Mouse (Mus musculus) liver, adult 2 months (tissue): ENCODE measurements around the gene Gsc2. TPM values are rescaled to one million over a fixed set of nuclear protein-coding genes. Genes with fewer than 3 reads are reported as not detected.
A peak's percentile ranks its signal among the peaks of the same experiment; 100 is the strongest.

ENCODE experiments used
- DNase-seq: peaks from one replicate; pipeline ENCODE4 v3.0.0-alpha.2; 2011; ENCODE audit warnings: low read depth, low spot score; ENCODE audit errors: extremely low read depth
- H3K27ac ChIP-seq: fragments of 200-500 bp; replicated peaks from 2 replicates; pipeline ENCODE4 v1.5.1; 2012; ENCODE audit warnings: low read depth, mild to moderate bottlenecking, control low read depth, inconsistent platforms, low read length; ENCODE audit not compliant: insufficient read depth
- H3K27me3 ChIP-seq: fragments of 200-500 bp; 2 replicates; pipeline ENCODE4 v1.6.1; 2012; ENCODE audit warnings: mild to moderate bottlenecking, moderate library complexity, low read length, inconsistent platforms; ENCODE audit not compliant: control insufficient read depth, insufficient read depth
- H3K36me3 ChIP-seq: fragments of 200-500 bp; 2 replicates; pipeline ENCODE4 v1.6.1; 2012; ENCODE audit warnings: low read length, inconsistent platforms; ENCODE audit not compliant: control insufficient read depth, insufficient read depth
- H3K4me1 ChIP-seq: fragments of 200-500 bp; 2 replicates; pipeline ENCODE4 v1.6.1; 2011; ENCODE audit warnings: low read length; ENCODE audit not compliant: control insufficient read depth, insufficient read depth
- H3K4me3 ChIP-seq: fragments of 200-500 bp; 2 replicates; pipeline ENCODE4 v1.5.1; 2011; ENCODE audit warnings: low read depth, mild to moderate bottlenecking, control low read depth, low read length, moderate library complexity; ENCODE audit not compliant: insufficient read depth
- H3K79me2 ChIP-seq: fragments of 200-500 bp; 2 replicates; pipeline ENCODE4 v1.6.1; 2012; ENCODE audit warnings: inconsistent platforms, mild to moderate bottlenecking, low read length, moderate library complexity; ENCODE audit not compliant: control insufficient read depth, insufficient read depth
- H3K9ac ChIP-seq: fragments of 200-500 bp; 2 replicates; pipeline ENCODE4 v1.6.1; 2012; ENCODE audit warnings: low read depth, mild to moderate bottlenecking, control low read depth, inconsistent platforms, low read length
- CTCF ChIP-seq: fragments of 200-500 bp; IDR thresholded peaks from 2 replicates; pipeline ENCODE4 v1.5.1; 2011; ENCODE audit warnings: low read depth, low read length, control low read depth
- POLR2A ChIP-seq: fragments of 200-500 bp; IDR thresholded peaks from 2 replicates; pipeline ENCODE4 v1.6.1; 2011; ENCODE audit warnings: low read length, control low read depth; ENCODE audit not compliant: insufficient read depth; ENCODE audit errors: extremely low read depth
- WGBS: fragments of 180-500 bp; shearing (Covaris S2); methylation state at CpG from one replicate; pipeline ENCODE4 v1.1.7; 2018; 5-methylcytosine and 5-hydroxymethylcytosine counted together
- polyA plus RNA-seq: library from polyadenylated mRNA; depleted of rRNA; stranded (reverse); fragments of >200 nt; gene quantifications from 2 replicates; pipeline ENCODE4 v1.2.3, GENCODE M21; 2012
- total RNA-seq: library from RNA; depleted of rRNA; stranded (reverse); fragments of >200 nt; gene quantifications from 2 replicates; pipeline ENCODE4 v1.2.3, GENCODE M21; 2014

Gsc2 gene
- total and polyA plus RNA-seq, 2 experiments = not detected

DNA sequence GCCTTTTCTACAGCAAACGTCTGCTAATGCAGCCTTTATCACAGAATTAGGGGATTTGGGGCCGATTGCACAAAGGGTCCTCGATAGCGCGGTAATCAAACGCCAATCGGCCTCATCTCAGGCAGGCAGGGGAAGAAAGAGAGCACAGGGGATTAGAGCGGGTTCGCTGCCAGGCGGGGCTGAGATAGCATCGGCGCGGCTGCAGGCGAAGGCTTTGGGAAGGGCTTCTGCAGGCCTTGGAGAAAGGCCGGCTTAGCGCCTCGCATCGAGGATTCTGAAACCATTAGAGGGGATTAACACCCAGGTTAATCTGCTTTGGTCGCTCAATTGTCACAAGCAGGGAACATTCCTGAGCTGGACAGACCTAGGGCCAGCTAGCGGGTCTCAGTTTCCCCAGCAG, 5.7 kb upstream of the Gsc2 start:
- H3K9ac ChIP-seq = no peak overlapping the region
- no peak overlapping the region for H3K4me3 ChIP-seq
- no peak overlapping the region for H3K27ac ChIP-seq
- DNase-seq = no peak
- H3K36me3 ChIP-seq = peaks cover 2% of the 10 kb centered on the region; the same call in 1 of the 2 replicates
- H3K79me2 ChIP-seq = no peaks in the 10 kb centered on the region
- H3K4me1 ChIP-seq = peaks cover 12% of the 10 kb centered on the region
- TF ChIP-seq POLR2A (no peak), CTCF (no peak)
- no peaks in the 10 kb centered on the region for H3K27me3 ChIP-seq
- WGBS = 41% methylated on average over 20 of the region's 20 CpGs

DNA sequence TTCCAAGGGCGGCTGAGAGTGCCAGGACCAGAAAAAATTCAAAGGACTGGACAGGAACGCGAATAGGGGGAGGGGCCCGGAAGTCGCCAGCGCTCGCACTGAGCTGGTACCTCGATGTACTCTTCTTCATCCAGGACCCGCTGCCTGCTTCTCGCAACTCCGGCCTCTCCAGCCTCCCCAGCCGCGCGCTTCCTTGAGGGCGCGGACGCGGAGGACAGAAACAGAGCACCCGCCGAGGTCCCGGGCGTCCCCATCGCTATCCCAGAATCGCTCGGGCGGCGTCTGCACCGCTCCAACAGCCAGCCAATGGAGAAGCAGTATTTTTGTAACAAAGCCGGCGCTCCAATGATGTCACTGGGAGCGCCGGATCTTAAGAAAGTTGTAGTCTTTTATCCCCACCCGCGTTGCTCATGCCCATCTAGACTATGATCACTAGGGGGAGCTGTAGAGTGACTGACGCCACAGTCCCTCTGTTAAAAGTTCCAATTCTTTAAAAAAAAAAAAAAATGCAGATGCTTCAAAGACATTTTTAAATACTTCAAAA, 3.7 kb downstream of the Gsc2 start, which contains the start of gene Ess2:
TSS of gene Ess2 (minus strand) at position 297 of the 544 bp plus-strand sequence.
- DNase-seq = peak; percentile 85
- WGBS = under 1% methylated on average over 35 of the region's 35 CpGs

DNA sequence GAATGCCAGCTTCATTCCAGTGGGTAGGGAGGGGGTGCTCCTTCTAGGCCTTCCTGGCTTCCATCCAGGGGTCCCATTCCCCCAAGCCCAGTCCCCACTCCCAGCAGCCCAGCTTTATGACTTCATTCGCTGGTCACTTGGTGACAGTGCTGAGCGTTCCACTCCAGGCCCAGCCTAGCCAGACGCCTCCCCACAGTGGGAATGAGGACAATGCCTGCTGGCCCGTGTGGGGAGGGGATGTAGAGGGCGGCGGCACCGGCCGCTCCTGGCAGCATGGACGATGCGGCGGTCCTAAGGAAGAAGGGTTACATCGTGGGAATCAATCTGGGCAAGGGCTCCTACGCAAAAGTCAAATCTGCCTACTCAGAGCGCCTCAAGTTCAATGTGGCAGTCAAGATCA, 16.4 kb downstream of the Gsc2 start, which contains the start of the genes Dgcr2 and Tssk2:
TSS of gene Dgcr2 (minus strand) at position 101 of the 400 bp plus-strand sequence.
TSS of gene Tssk2 (plus strand) at position 176 of the 400 bp plus-strand sequence.
- Histone ChIP-seq H3K4me1 (no peaks in the 10 kb centered on the region), H3K27me3 (no peaks in the 10 kb centered on the region), H3K36me3 (peaks cover 11% of the 10 kb centered on the region), H3K79me2 (no peaks in the 10 kb centered on the region), H3K27ac (no peak within 1 kb of the TSS), H3K4me3 (no peak within 1 kb of the TSS), H3K9ac (no peak within 1 kb of the TSS)
- no peak for DNase-seq
- 94% methylated on average over 14 of the region's 14 CpGs for WGBS
- TF ChIP-seq POLR2A (no peak), CTCF (no peak)

More for the DNA sequence above, 3.7 kb downstream of the Gsc2 start, which contains the start of gene Ess2:
- H3K36me3 ChIP-seq = peaks cover 17% of the 10 kb centered on the region
- peaks cover 4% of the 10 kb centered on the region; the same call in 1 of the 2 replicates for H3K79me2 ChIP-seq
- peaks cover 4% of the 10 kb centered on the region; the same call in 1 of the 2 replicates for H3K4me1 ChIP-seq
- H3K27me3 ChIP-seq = peaks cover 11% of the 10 kb centered on the region
- TF ChIP-seq CTCF (peak; percentile 64; the same call in 1 of the 2 replicates), POLR2A (0 out of 2 replicates have a peak, but pooled peaks have one; percentile 38)
- H3K27ac ChIP-seq = peak within 1 kb of the TSS; percentile 76
- H3K4me3 ChIP-seq = peak within 1 kb of the TSS; percentile 97
- peak within 1 kb of the TSS; percentile 85 for H3K9ac ChIP-seq

DNA sequence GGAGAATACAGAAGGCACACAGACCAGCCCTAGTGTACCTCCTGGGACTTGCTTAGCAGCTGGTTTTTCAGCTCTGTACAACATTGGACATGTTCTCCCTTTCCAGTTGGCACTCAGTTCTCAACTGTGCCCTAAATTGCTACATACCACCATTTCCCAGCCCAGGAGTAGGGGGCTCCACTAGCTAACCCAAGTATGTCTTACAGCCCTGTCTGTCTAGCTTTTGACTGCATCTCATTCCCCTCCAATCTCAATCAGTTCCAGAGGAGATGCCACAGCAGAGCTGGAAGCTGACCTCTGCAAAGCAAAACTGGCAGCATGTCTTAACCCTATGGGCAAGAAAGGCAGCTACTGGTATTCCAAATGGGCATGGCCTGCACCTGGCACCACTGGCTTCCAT, 18.8 kb downstream of the Gsc2 start:
- Histone ChIP-seq H3K36me3 (peaks cover under 1% of the 10 kb centered on the region), H3K4me3 (no peak overlapping the region), H3K79me2 (peaks cover 4% of the 10 kb centered on the region; the same call in 1 of the 2 replicates), H3K4me1 (peaks cover 5% of the 10 kb centered on the region), H3K27me3 (no peaks in the 10 kb centered on the region), H3K27ac (no peak overlapping the region), H3K9ac (no peak overlapping the region)
- DNase-seq = no peak
- TF ChIP-seq CTCF (no peak), POLR2A (no peak)

DNA sequence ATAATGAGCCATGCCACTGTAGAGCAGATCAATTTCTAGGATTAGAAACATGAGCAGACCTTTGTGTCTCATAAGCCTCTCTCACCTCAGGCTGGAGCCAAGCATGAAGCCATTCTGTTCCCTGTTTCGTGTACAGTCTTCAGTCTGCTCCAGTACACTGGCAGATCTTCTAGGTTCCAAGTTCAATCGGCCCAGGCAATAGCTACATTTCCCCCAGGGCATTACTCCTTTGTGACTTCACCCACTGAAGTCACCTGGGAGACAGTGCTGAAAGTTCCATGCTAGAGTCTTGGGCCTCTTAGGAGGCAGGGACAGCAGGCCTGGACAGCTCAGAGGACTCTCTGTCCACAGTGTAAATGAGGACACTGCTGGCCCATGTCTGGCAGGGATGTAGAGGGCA, 20.9 kb downstream of the Gsc2 start, which contains the start of gene Tssk1:
TSS of gene Tssk1 (plus strand) at position 301 of the 400 bp plus-strand sequence.
- Histone ChIP-seq H3K27ac (no peak within 1 kb of the TSS), H3K9ac (no peak within 1 kb of the TSS), H3K79me2 (peaks cover 19% of the 10 kb centered on the region; the same call in 1 of the 2 replicates), H3K36me3 (no peaks in the 10 kb centered on the region), H3K27me3 (no peaks in the 10 kb centered on the region), H3K4me1 (peaks cover 13% of the 10 kb centered on the region), H3K4me3 (no peak within 1 kb of the TSS)
- no peak for DNase-seq
- WGBS = 41% methylated on average over 2 of the region's 2 CpGs
- TF ChIP-seq POLR2A = no peak
- no peak for TF ChIP-seq CTCF

DNA sequence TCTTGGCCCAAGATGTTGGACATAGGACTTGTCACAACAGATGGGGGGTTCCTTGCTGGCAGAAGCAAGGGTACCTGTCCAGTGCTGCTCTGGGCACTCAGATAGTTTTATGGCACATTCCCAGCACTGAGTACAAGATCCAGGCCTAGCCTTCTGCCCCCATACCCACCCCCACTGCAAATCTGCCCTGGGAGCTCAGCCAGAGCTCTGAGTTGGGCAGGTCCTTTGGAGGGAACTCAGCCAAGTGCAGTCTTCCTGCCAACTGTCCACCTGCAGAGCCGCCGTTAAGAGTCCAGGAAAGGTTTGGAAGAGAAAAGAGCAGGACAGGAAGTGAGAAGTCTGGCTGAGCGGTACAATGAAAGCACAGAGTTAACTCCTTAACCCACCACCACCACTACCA, 22.3 kb downstream of the Gsc2 start:
- Histone ChIP-seq H3K27me3 (no peaks in the 10 kb centered on the region), H3K9ac (no peak overlapping the region), H3K4me3 (no peak overlapping the region), H3K79me2 (peaks cover 19% of the 10 kb centered on the region; the same call in 1 of the 2 replicates), H3K36me3 (no peaks in the 10 kb centered on the region), H3K4me1 (peaks cover 13% of the 10 kb centered on the region), H3K27ac (peak overlapping the region; percentile 80)
- peak; percentile 92 for DNase-seq
- 7% methylated on average over 3 of the region's 3 CpGs for WGBS
- TF ChIP-seq CTCF = no peak
- TF ChIP-seq POLR2A = no peak
